Mouse (Mus musculus) ES-E14 (cell line): ENCODE data around the gene Mdga1.

Source experiments
- CHD2 ChIP-seq: IDR thresholded peaks from 2 replicates; pipeline ENCODE4 v1.6.1; 2014; ENCODE audit warnings: mild to moderate bottlenecking, low read depth, low read length, inconsistent platforms
- HCFC1 ChIP-seq: IDR thresholded peaks from 2 replicates; pipeline ENCODE4 v1.6.1; 2012; ENCODE audit warnings: low read length, inconsistent platforms, borderline replicate concordance; ENCODE audit not compliant: insufficient read depth
- MAFK ChIP-seq: IDR thresholded peaks from 2 replicates; pipeline ENCODE4 v1.6.1; 2014; ENCODE audit warnings: mild to moderate bottlenecking, low read depth, low read length, inconsistent platforms; ENCODE audit not compliant: insufficient read depth

DNA sequence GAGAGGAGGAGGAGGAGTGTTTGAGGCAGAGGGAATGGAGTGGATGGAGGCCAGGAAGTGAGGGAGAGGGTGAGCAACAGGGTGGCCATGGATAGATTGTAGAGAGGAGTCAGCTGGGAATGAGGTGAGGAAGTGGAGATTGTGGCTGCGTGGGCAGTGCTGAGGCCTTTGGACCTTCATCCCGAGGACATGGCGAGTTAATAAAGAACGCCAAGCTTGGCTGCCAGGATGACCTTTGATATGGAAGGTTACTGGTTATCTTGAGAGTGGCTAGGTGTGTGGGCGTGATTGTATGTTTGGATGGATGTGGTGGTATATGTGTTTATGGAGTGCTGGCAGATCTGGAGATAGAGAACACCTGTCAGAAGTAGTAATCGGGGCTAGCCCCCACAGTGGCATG lies 38.0 kb upstream of the Mdga1 start:
- TF ChIP-seq HCFC1 (no peak), MAFK (no peak), CHD2 (no peak)
